Mouse (Mus musculus) cerebellum, adult 8-10 months (tissue): ENCODE results near the gene Fzr1.
A peak's percentile ranks its signal among the peaks of the same experiment; 100 is the strongest.

Experiments
- DNase-seq: peaks from one replicate; pipeline ENCODE4 v3.0.0; 2022

Gene Fzr1

GRCm38 (mm10) chr10:81415549-81416310, 37.4 kb upstream of the Fzr1 start:
- DNase-seq = no peak

- no peak for DNase-seq
These were observed 36.8 kb upstream of the Fzr1 start for GRCm38 (mm10) chr10:81415146-81415545.

GRCm38 (mm10) chr10:81414682-81415081, 36.4 kb upstream of the Fzr1 start:
- no peak for DNase-seq

- DNase-seq = peak; percentile 85
These were observed 35.3 kb upstream of the Fzr1 start for GRCm38 (mm10) chr10:81413310-81414261.

- DNase-seq = peak; percentile 54
These were observed 34.4 kb upstream of the Fzr1 start for GRCm38 (mm10) chr10:81412586-81413309.

- DNase-seq = peak; percentile 91
These were observed 33.4 kb upstream of the Fzr1 start for GRCm38 (mm10) chr10:81411471-81412400.

- DNase-seq = no peak
These were observed 32.7 kb upstream of the Fzr1 start for GRCm38 (mm10) chr10:81410981-81411380.

- peak; percentile 41 for DNase-seq
These were observed 32.0 kb upstream of the Fzr1 start for GRCm38 (mm10) chr10:81410350-81410749.

- DNase-seq = no peak
These were observed 31.0 kb upstream of the Fzr1 start for GRCm38 (mm10) chr10:81409330-81409729.

- peak; percentile 65 for DNase-seq
These were observed 30.6 kb upstream of the Fzr1 start for GRCm38 (mm10) chr10:81408871-81409291.

GRCm38 (mm10) chr10:81408424-81408729, 30.1 kb upstream of the Fzr1 start:
- DNase-seq = peak; percentile 36

- peak; percentile 85 for DNase-seq
These were observed 29.5 kb upstream of the Fzr1 start for GRCm38 (mm10) chr10:81407539-81408423.

GRCm38 (mm10) chr10:81406504-81407440, 28.5 kb upstream of the Fzr1 start:
- peak; percentile 45 for DNase-seq

GRCm38 (mm10) chr10:81405588-81406201, 27.4 kb upstream of the Fzr1 start:
- peak; percentile 85 for DNase-seq

- no peak for DNase-seq
These were observed 26.4 kb upstream of the Fzr1 start for GRCm38 (mm10) chr10:81404720-81405119.

- DNase-seq = no peak
These were observed 25.8 kb upstream of the Fzr1 start for GRCm38 (mm10) chr10:81404082-81404481.

- DNase-seq = no peak
These were observed 25.2 kb upstream of the Fzr1 start for GRCm38 (mm10) chr10:81403511-81403910.

GRCm38 (mm10) chr10:81402227-81402765, 24.0 kb upstream of the Fzr1 start:
- DNase-seq = no peak
